Mouse (Mus musculus) mature B cell (primary cell): ENCODE measurements around the gene F12.

Experiments used
- in situ Hi-C: fragments of 300-500 bp; cut with MboI; formaldehyde crosslinking; loops from 2 replicates; pipeline ENCODE4 v1.14.3; 2019

F12 gene

GRCm38 (mm10) chr13:55413333-55413732, 13.3 kb downstream of the F12 start:
- in situ Hi-C loops: no loop called here

GRCm38 (mm10) chr13:55412643-55413307, 13.8 kb downstream of the F12 start:
- in situ Hi-C loops: no loop called here

GRCm38 (mm10) chr13:55411826-55412225, 14.8 kb downstream of the F12 start:
- in situ Hi-C loops: no loop called here

- in situ Hi-C loops: loop anchor here (5.0 kb wide), 1 partner anchor 114 kb away; no protein-coding TSS in a partner anchor
Measured at GRCm38 (mm10) chr13:55408546-55409120, 18.0 kb downstream of the F12 start.

GRCm38 (mm10) chr13:55407341-55407740, 19.3 kb downstream of the F12 start:
- in situ Hi-C loops: loop anchor here (5.0 kb wide), 1 partner anchor 115 kb away; no protein-coding TSS in a partner anchor

DNA sequence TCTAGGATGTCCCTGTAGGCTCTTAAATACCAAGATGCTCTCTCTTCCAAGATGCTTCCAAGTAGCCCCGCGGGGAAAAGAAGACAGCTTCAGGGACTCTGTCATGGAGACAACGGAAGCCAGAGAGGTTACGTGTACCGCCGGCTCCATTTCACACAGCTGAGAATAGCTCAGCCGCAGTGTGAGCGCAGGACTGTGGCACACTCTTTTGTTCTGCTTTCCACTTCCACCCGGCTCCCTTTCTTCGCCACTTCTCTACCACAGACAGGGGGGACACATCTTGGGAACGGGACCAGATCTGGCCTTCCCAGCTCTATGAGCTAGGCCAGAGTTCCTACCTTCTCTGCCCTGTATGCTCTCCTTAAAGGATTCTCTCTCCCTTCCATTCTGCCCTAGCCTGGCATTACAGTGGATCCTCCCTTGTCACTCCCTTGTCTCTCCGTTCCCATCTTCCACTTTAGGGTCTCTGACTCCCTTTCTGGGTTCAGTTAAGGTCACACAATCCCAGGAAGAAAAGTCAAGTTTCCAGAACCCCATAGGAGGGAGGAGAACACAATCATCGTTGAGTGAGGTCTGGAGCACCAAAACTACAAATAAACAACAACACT, 20.7 kb downstream of the F12 start:
- in situ Hi-C loops: loop anchor here (5.0 kb wide), 1 partner anchor 116 kb away; no protein-coding TSS in a partner anchor

- in situ Hi-C loops: loop anchor here (5.0 kb wide), 1 partner anchor 117 kb away; no protein-coding TSS in a partner anchor
Measured at GRCm38 (mm10) chr13:55404853-55405782, 21.5 kb downstream of the F12 start.

DNA sequence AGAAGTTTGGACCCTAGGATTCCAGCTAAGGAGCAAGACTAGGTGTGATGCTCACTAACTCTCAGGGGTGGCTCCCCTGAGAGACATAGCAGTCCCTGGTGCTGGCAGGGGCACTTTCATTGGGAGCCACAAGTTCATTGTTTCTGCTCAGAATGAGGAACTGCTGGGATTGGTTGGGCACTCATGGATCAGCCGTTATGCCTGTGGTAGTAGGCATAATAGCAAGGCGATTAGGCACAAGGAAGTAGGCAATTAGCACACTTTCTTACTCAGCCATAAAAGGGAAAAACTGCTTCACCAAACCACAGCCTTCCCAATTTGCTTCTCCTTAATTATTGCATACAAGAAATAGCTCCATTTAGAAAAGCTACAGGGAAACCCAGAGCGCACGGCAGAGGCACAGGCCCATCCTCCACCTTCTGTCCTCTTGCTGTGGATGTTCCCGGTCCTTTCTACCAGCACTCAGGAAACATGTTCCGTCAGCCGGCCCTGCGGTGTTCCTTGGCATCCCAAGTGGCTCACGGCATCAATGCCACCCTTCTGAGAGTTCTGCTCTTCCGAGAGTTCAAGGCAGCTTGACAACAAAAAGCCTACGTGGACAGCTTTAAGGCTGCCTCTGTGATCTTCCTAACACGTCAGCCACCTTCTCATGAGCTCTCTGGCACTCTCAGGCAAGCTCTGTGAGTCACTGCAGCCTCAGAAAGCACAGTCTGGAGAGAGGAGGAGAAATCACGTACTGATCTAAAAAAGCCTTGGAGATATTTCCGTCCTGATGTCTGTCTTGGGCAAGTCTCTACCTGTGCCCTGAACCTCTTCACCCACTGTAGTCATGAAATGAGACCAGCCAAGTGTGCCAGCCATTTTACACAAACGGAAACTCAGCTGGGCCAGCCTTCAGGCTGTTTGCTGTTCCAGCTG, 22.4 kb downstream of the F12 start:
- in situ Hi-C loops: no loop called here

- in situ Hi-C loops: no loop called here
Measured at GRCm38 (mm10) chr13:55403266-55403665, 23.3 kb downstream of the F12 start.

GRCm38 (mm10) chr13:55400039-55400346, 26.6 kb downstream of the F12 start:
- in situ Hi-C loops: no loop called here

- in situ Hi-C loops: no loop called here
Measured at GRCm38 (mm10) chr13:55399300-55400038, 27.1 kb downstream of the F12 start.

DNA sequence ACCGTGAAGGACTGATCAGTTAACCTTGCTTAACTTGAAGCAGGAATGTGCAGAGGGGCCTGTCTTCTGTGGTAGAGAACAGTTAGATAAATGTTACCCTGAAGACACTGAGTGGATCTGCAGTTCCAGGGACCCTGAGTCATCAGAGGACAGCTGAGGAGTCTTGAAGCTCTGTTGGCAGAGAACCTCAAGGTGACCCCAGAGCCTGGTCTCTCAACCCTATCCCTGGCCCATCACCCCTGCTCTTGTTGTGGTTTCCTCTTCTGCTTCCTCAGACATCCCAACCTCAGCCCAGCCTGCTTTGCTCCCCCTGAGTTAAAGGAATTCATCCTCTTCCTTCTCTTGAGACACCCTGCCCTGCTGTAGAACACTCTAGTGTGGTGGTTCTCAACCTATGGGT, 28.5 kb downstream of the F12 start, which contains the start of gene Slc34a1:
TSS of gene Slc34a1 (plus strand) at position 100 of the 400 bp plus-strand sequence.
- in situ Hi-C loops: no loop called here

DNA sequence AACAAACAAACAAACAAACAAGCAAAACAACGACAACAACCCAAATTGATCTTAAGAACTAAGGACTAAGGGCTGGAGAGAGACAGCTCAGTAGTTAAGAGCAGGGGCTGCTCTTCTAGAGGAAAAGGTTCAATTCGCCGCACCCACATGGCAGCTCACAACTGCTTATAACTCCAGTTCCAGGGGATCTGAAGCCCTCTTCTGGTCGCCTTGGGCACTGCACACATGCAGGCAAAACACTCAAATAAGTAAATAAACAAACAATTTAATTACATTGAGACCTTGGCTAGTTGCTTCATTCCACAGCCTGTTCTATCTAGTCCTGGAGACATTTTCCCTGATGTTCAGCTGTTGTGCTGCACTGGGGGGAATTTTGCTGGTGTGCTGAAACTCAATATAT, 33.7 kb downstream of the F12 start:
- in situ Hi-C loops: no loop called here

DNA sequence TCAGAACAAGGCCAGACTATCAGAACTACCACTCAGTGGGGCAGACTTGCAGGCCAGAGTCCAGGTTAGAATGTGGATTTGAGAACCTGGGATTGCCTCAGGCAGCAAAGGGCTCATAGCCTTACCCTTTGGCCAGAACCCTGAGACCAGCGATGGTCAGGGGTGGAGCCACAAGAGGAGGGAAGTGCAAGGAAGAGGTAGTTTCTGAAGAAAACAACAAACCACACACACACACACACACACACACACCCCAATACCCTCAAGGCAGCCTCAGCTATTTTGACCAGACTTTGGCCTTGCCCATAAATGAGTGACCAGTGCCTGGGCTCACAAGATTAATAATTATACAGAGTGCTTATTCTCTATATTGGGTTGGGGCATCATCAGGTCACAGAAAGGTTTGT, 35.0 kb downstream of the F12 start:
- in situ Hi-C loops: no loop called here

DNA sequence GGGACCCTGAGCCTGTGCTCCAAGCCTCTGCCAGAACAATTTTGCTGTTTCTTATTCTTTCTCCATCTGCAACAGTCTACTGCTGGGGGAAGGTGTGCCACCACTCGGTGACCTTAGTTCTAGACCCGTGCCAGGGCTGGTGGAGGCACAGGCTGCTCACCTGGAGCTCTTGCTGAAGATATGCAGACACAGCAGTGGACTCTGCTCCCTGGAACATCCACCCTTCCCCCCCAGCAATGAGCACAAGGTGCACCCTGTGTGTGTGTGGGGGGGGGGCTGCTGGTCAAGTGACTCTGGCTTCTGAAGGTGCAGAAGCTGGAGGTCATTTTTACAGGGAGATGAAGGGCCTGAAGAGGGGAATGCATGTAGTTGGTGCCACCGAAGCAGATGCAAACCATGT, 35.9 kb downstream of the F12 start:
- in situ Hi-C loops: no loop called here

DNA sequence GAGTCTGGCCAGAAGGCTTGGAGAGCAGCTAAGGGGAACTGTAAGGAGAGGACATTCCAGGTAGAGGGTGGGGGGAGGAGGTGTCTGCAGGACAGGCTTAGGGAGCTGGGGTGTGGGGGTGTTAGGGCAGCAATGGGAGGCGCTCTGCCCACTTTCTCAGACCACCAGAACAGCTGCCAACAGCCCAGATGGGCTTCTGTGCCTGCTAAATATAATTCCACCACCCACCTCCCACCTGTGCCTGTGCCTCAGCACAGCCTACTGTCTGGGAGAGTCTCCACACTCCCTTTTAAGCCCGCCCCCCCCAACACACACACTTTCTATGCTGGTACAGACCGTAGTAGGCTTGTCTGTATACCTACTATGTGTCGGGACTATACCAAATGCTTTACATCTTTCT, 44.8 kb downstream of the F12 start:
- in situ Hi-C loops: no loop called here

GRCm38 (mm10) chr13:55378907-55379580, 47.5 kb downstream of the F12 start:
- in situ Hi-C loops: no loop called here

GRCm38 (mm10) chr13:55375877-55376276, 50.7 kb downstream of the F12 start:
- in situ Hi-C loops: no loop called here

DNA sequence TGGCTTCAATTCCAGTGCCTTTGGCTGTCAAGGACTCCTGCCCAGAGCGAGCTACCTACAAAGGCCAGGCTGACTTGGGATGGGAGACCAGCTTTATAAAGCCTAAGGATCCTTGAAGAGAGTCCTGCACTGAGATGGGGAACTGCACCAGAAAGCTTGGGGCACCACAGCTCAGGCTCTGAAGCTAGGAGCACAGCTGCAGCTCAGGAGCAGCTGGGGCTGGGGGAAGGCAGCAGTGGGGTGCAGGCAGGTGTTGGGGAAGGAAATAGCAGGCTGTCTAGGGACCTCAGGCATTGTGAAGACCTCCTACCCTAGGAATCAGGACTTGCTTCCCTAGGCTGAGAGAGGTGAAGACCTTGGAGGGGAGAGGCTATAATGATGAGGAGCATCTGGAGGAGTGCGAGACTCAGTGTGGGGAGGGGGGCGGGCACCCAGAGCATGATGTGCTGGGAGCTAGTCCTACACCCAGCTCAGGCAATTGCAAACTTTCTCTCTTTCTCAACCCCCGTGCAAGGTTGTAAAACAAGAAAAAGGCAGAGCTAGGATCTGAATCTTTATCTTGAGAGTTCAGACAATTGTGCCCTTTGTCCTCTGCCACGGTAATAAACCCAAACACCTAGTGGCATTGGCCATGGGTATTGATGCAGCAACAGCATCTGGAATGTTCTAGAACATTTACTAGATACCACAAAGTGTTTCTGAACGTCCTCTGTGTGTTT, 52.2 kb downstream of the F12 start:
- in situ Hi-C loops: no loop called here
